Mouse (Mus musculus) ES-E14 (cell line): Measurements from ENCODE around the gene Syt6. TPM values are rescaled to one million over a fixed set of nuclear protein-coding genes. Genes with fewer than 3 reads are reported as not detected.

Experiments used
- DNase-seq: peaks from one replicate; pipeline ENCODE4 v3.0.0-alpha.2; 2013; ENCODE audit warnings: low read depth, low spot score
- H3K27ac ChIP-seq: 2 replicates; pipeline ENCODE4 v1.5.1; 2012; ENCODE audit warnings: low read depth, mild to moderate bottlenecking, low read length, moderate library complexity, mixed read lengths; ENCODE audit not compliant: poor library complexity, insufficient read depth, severe bottlenecking
- H3K36me3 ChIP-seq: 2 replicates; pipeline ENCODE4 v1.6.1; 2012; ENCODE audit warnings: mild to moderate bottlenecking, low read length, moderate library complexity, mixed read lengths; ENCODE audit not compliant: control insufficient read depth, poor library complexity, insufficient read depth, severe bottlenecking
- H3K4me1 ChIP-seq, 2 experiments: fragments of 150-350 bp in 1 of 2; sonication (generic) in 1 of 2; 2 replicates each; pipeline ENCODE4 v1.6.1; 2012; ENCODE audit warnings: low read length in 2 of 2, mild to moderate bottlenecking in 1 of 2, mixed read lengths in 1 of 2; ENCODE audit not compliant: control insufficient read depth in 2 of 2, insufficient read depth in 2 of 2, poor library complexity in 1 of 2
- H3K4me3 ChIP-seq, 2 experiments: fragments of 150-350 bp in 1 of 2; sonication (generic) in 1 of 2; 2 replicates each; pipeline ENCODE4 v1.5.1; 2012; ENCODE audit warnings: low read length in 2 of 2, low read depth in 1 of 2, mild to moderate bottlenecking in 1 of 2, mixed read lengths in 1 of 2; ENCODE audit not compliant: insufficient read depth in 1 of 2, poor library complexity in 1 of 2, severe bottlenecking in 1 of 2
- H3K9ac ChIP-seq: 2 replicates; pipeline ENCODE4 v1.6.1; 2012; ENCODE audit warnings: low read depth, mild to moderate bottlenecking, low read length, mixed read lengths; ENCODE audit not compliant: poor library complexity, insufficient read depth, severe bottlenecking
- H3K9me3 ChIP-seq: fragments of 150-350 bp; sonication (generic); 2 replicates; pipeline ENCODE4 v1.6.1; 2012; ENCODE audit warnings: low read depth, mild to moderate bottlenecking, low read length; ENCODE audit not compliant: control insufficient read depth, insufficient read depth
- CHD2 ChIP-seq: IDR thresholded peaks from 2 replicates; pipeline ENCODE4 v1.6.1; 2014; ENCODE audit warnings: mild to moderate bottlenecking, low read depth, low read length, inconsistent platforms
- HCFC1 ChIP-seq: IDR thresholded peaks from 2 replicates; pipeline ENCODE4 v1.6.1; 2012; ENCODE audit warnings: low read length, inconsistent platforms, borderline replicate concordance; ENCODE audit not compliant: insufficient read depth
- MAFK ChIP-seq: IDR thresholded peaks from 2 replicates; pipeline ENCODE4 v1.6.1; 2014; ENCODE audit warnings: mild to moderate bottlenecking, low read depth, low read length, inconsistent platforms; ENCODE audit not compliant: insufficient read depth
- ZC3H11A ChIP-seq: IDR thresholded peaks from 2 replicates; pipeline ENCODE4 v1.6.1; 2012; ENCODE audit warnings: low read depth, mild to moderate bottlenecking, inconsistent platforms, low read length, borderline replicate concordance
- ZNF384 ChIP-seq: IDR thresholded peaks from 2 replicates; pipeline ENCODE4 v1.6.1; 2012; ENCODE audit warnings: low read depth, low read length, inconsistent platforms
- in situ Hi-C, 2 experiments: fragments of 600-800 bp; cut with MboI; formaldehyde crosslinking; loops; one replicate each; pipeline ENCODE4 v1.15.1; 2025; ENCODE audit warnings: low sequenced_read_pairs in 2 of 2, inconsistent platforms in 1 of 2; ENCODE audit not compliant: unreplicated experiment in 2 of 2
- total RNA-seq: library from RNA; depleted of rRNA; stranded (reverse); fragments of 300-350 nt; gene quantifications from 2 replicates; pipeline ENCODE4 v1.2.3, GENCODE M21; 2012

Gene Syt6
- total RNA-seq, 1 experiment: 0.22 TPM

DNA sequence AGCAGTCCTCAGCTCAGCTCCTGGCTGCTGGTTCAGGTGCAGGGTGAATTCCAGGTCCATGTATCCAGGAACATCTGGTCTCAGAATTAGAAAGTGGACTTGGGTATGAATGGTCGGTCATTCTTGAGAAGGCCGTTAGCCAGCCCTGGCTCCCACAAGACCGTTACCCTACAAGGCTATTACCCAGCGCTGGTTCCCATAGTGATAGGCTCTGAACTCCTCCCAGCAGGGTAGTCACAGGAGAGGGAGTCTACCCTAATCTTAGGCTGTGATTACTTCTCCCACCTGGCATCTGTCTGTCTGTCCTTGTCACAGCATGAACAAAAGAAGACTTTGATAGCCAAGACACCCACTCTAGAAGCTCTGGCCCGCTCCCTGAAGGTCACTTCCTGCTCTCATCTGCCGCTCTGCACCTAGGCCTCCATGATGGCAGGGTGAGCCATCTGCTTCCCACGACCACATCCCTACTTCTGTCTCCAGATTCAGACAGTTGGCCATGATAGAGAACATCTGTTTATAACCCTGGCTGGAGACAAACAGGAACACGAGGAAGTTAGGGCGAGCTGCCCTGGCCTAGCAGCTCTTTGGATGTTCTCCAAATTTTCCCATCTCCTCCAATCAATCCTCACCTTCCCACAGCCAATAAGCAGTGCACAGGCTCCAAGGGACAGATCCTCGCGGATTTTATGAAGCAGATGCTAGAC is 72.3 kb downstream of the Syt6 start:
- Histone ChIP-seq H3K9ac (no peak overlapping the region), H3K9me3 (no peaks in the 10 kb centered on the region), H3K27ac (no peak overlapping the region), H3K4me1 (no peaks in the 10 kb centered on the region), H3K4me3 (no peak overlapping the region), H3K36me3 (no peaks in the 10 kb centered on the region)
- no peak for DNase-seq
- in situ Hi-C loops: no loop called here
- no peak for TF ChIP-seq ZNF384
- TF ChIP-seq CHD2: no peak
- TF ChIP-seq ZC3H11A: no peak
- TF ChIP-seq HCFC1: no peak
- no peak for TF ChIP-seq MAFK

- Histone ChIP-seq H3K4me1 (no peaks in the 10 kb centered on the region), H3K27ac (no peak overlapping the region), H3K9ac (no peak overlapping the region), H3K36me3 (no peaks in the 10 kb centered on the region), H3K4me3 (no peak overlapping the region), H3K9me3 (no peaks in the 10 kb centered on the region)
- DNase-seq: no peak
- in situ Hi-C loops: no loop called here
- TF ChIP-seq MAFK: no peak
Measured at GRCm38 (mm10) chr3:103648486-103648885, 73.5 kb downstream of the Syt6 start.

- Histone ChIP-seq H3K4me3 (no peak overlapping the region), H3K4me1 (no peaks in the 10 kb centered on the region), H3K9ac (no peak overlapping the region), H3K9me3 (no peaks in the 10 kb centered on the region), H3K36me3 (no peaks in the 10 kb centered on the region), H3K27ac (no peak overlapping the region)
- in situ Hi-C loops: no loop called here
- no peak for DNase-seq
- TF ChIP-seq MAFK (no peak), ZNF384 (no peak), CHD2 (no peak), HCFC1 (no peak), ZC3H11A (no peak)
Measured at GRCm38 (mm10) chr3:103649716-103650115, 74.7 kb downstream of the Syt6 start.

DNA sequence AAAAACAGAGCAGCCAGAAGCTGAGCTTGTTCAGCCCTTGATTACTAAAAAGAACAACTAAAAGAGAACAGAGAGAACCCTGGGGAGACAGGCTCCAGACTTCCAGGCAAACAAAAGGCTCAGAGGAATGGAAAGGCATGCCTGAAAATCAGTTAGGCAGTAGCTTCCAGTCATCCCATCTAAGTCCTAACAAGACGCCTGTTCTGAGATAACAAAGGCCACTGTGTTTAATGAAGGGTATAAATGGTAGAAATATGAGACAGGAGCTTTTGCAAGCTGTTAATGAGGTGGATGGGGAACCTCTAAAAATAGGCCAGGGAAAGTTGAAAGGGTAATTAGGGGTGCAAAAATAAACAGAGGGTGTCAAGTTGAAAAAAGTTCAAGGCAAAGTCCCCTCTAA is 75.4 kb downstream of the Syt6 start:
- in situ Hi-C loops: no loop called here
- no peak overlapping the region for H3K27ac ChIP-seq

GRCm38 (mm10) chr3:103660012-103660411 is 85.0 kb downstream of the Syt6 start:
- Histone ChIP-seq H3K9ac (no peak overlapping the region), H3K9me3 (no peaks in the 10 kb centered on the region), H3K4me1 (no peaks in the 10 kb centered on the region), H3K36me3 (no peaks in the 10 kb centered on the region), H3K4me3 (no peak overlapping the region), H3K27ac (no peak overlapping the region)
- no peak for DNase-seq
- in situ Hi-C loops: no loop called here
- TF ChIP-seq ZC3H11A (no peak), ZNF384 (no peak), HCFC1 (no peak), MAFK (no peak), CHD2 (no peak)

More for the DNA sequence above, 75.4 kb downstream of the Syt6 start:
- DNase-seq: no peak
- Histone ChIP-seq H3K9me3 (no peaks in the 10 kb centered on the region), H3K4me1 (no peaks in the 10 kb centered on the region), H3K4me3 (no peak overlapping the region), H3K36me3 (no peaks in the 10 kb centered on the region), H3K9ac (no peak overlapping the region)
- no peak for TF ChIP-seq HCFC1
- no peak for TF ChIP-seq MAFK
- TF ChIP-seq CHD2: no peak
- TF ChIP-seq ZNF384: no peak
- no peak for TF ChIP-seq ZC3H11A
